Mouse (Mus musculus) kidney, postnatal 25 days (tissue): ENCODE data around the gene Col23a1.
"Not testable (repeated sequence)": the region's sequence is repeated elsewhere in the genome, so short reads cannot be mapped to it uniquely, and the experiment has no call there.

Experiments
- DNase-seq, 2 experiments: peaks; one replicate each; pipeline ENCODE4 v3.0.0; 2021; ENCODE audit warnings: mixed read lengths in 2 of 2

Gene Col23a1

GRCm38 (mm10) chr11:51627425-51627824, 337.7 kb downstream of the Col23a1 start:
- DNase-seq = no peak

GRCm38 (mm10) chr11:51627907-51628306, 338.2 kb downstream of the Col23a1 start:
- DNase-seq = no peak

- no peak for DNase-seq
These were observed 340.1 kb downstream of the Col23a1 start for GRCm38 (mm10) chr11:51629651-51630314.

- peak in 1 of 2 experiments; percentile 34 for DNase-seq
These were observed 342.5 kb downstream of the Col23a1 start for GRCm38 (mm10) chr11:51632130-51632753.

GRCm38 (mm10) chr11:51633200-51633599, 343.5 kb downstream of the Col23a1 start:
- not testable (repeated sequence) for DNase-seq
